Mouse (Mus musculus): Measurements from ENCODE around the gene Amh.

- TF ChIP-seq POLR2A (IDR thresholded peaks at IDR 0.05; ENCODE audit: insufficient read depth, low read depth, low read length) (no peak), CTCF (IDR thresholded peaks at IDR 0.05) (no peak)
These were observed 279 bp downstream of the Amh start for GRCm38 (mm10) chr10:80805322-80805721.
